Mouse (Mus musculus) thymus, postnatal 36 days (tissue): ENCODE data around the gene Olfr1472.
"Not testable (repeated sequence)": the region's sequence is repeated elsewhere in the genome, so short reads cannot be mapped to it uniquely, and the experiment has no call there.

Experiments used
- DNase-seq, 2 experiments: peaks; one replicate each; pipeline ENCODE4 v3.0.0; 2022; ENCODE audit warnings: mixed read lengths in 2 of 2

Gene Olfr1472

GRCm38 (mm10) chr19:13455986-13456385, at the start of gene Olfr1472:
Gene Olfr1472 (minus strand): TSS chr19:13456086.
- no peak for DNase-seq

GRCm38 (mm10) chr19:13500246-13500645, 44.4 kb upstream of the Olfr1472 start, which contains the start of gene Olfr1477:
Gene Olfr1477 (plus strand): TSS chr19:13500546.
- DNase-seq = no peak

DNA sequence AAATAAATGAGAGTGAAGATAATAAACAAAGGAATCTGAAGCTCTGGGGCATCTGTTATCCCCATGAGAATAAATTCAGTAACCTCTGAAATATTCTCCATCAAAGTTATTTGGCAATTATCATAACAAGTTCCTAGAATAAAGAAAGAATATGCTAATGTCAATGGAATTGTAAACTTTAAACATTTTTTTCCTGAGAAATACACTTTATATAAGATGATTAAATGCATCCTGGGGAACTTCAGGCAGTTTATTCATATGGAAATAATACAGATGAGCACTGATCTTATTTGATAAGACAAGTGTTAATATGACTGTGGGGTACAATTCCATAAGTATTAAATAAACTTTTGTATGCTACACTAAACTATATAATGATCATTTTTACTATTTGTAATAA, 24.2 kb upstream of the Olfr1472 start, which contains the start of gene Olfr1475:
Olfr1475 (minus strand) TSS at position 101 of the 400 bp plus-strand sequence.
- DNase-seq = no peak

- not testable (repeated sequence) for DNase-seq
These were observed 13.4 kb upstream of the Olfr1472 start, which contains the start of gene Olfr1474 for GRCm38 (mm10) chr19:13469265-13469664. Gene Olfr1474 (plus strand): TSS chr19:13469565.

DNA sequence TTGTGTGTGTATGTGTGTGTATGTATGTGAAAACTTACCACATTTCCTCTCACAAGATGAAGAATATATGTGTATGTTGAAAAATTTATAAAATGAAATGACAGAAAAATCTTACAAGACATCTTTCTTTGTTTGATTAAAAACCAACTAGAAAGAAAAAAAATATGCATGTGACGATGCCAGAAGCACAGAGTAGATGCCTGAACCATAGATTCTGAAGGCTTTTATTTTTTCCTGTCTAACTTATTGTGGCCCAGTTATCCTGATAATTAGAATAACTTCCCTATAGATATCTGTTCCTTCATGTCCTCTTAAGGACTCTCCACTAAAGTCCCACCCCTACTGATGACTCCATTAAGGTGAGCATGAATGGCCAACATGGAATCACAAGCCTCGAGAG, 12.8 kb downstream of the Olfr1472 start, which contains the start of gene Olfr1471:
Olfr1471 (plus strand) TSS at position 301 of the 400 bp plus-strand sequence.
- DNase-seq = not testable (repeated sequence)

DNA sequence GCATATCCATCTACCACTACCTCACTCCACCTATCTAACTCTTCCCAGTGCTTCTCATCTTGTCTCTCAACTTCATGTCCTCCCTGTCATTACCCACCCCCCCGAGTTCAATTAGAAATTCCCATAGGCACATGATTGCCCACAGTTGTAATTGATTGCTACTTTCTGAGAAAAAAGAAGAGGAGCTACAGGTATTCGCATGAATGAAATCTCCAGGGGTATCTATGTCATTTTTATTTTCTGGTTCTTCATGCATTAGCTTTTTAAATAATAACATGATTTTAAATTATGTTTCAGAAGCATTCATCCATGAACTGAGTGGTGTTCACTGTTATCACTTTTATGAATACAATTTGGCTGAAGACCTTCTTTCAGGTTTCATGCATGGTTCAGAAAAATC, 48.3 kb downstream of the Olfr1472 start, which contains the start of gene Olfr1469:
Olfr1469 (plus strand) TSS at position 301 of the 400 bp plus-strand sequence.
- DNase-seq = no peak
